Mouse (Mus musculus) adrenal gland, adult (tissue): ENCODE results near the gene Oxld1.

Experiments used
- DNase-seq, 2 experiments: peaks; one replicate each; pipeline ENCODE4 v3.0.0; 2022 to 2023; ENCODE audit warnings: low spot score in 1 of 2; ENCODE audit not compliant: inconsistent age in 2 of 2

The Oxld1 gene

DNA sequence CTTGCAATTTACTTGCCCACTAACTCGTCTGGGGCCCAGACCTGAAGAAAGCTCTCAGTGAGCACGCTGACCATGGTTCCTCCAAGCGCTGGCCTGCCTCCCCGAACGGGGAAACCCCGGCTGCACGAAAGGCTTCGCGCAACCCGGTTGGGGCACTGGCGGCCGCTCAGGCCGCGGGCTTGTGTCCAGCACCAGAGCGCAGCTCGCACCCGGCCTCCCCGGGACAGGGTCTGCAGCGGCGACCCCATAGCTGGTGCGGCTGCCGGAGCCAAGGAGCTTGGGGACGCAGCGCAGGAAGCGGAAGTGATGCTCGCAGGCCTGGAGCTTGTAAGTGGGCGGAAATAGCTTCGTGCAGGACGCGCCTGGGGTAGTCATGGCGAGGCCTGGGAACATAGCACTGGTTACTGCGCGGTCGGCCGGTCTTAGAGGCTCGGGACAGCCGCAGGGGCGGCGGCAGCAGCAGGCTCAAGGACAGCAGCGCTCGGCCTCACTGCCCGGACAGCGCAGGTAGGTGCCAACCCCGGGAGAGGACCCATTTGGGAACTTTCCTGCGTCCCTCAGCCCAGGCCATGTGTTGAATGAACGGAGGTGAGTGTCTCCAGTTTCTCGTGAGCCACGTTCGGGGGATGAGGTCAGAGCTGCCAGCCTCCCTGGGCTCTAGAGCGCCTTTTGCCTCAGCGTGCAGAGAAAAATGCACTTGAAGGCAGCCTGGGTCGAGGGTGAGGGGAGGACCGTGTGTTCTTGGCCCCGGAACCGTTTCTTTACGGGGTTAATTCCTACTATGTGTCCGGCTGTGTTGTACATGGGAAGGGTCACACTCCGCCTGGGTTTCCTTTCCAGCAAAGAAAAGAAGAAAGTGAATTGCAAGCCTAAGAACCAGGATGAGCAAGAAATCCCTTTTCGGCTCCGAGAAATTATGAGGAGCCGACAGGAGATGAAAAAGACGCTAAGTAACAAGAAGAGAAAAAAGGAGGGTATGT lies at the start of gene Oxld1, which contains the start of gene Ccdc137:
Oxld1 (minus strand) TSS at position 297 of the 980 bp plus-strand sequence.
Ccdc137 (plus strand) TSS at position 344 of the 980 bp plus-strand sequence.
- DNase-seq = peak; percentile 81 to 94

DNA sequence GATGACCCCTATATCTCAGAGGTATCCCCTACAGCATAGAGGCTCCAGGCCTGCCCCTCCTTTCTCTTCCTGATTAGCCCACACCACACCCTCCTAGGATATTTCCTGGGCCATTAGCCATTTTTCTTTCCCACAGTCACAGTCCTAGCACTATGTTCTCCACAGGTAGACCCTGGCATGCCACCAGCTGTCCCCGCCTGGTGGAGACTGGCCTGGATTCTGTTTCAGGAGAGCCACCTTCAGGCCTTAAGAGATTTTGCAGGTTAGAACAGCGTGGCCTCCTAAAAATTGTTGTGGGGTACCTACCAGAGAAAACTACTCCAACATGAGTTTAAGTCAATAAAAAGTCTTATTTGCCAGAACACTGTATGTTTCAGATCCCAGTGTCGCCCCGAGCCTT lies 49.0 kb upstream of the Oxld1 start:
- DNase-seq = peak in 1 of 2 experiments; percentile 55

DNA sequence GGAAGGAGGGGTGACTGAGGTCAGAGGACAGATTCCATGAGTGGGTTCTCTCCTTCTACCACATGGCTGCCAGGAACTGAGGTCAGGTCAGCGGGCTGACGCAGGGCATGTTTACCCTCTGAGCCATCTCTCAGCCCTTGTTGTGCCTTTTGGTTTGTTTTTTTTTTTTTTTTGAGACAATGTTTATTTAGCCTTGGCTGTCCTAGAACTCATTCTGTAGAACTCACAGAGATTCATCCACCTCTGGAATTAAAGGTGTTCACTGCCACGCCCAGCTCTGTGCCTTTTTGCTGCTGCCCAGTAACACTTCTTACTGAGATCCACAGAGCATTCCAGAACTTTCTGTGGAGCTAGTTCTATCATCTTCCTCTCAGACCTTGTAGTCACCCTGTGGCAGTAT lies 47.8 kb upstream of the Oxld1 start:
- DNase-seq = no peak

DNA sequence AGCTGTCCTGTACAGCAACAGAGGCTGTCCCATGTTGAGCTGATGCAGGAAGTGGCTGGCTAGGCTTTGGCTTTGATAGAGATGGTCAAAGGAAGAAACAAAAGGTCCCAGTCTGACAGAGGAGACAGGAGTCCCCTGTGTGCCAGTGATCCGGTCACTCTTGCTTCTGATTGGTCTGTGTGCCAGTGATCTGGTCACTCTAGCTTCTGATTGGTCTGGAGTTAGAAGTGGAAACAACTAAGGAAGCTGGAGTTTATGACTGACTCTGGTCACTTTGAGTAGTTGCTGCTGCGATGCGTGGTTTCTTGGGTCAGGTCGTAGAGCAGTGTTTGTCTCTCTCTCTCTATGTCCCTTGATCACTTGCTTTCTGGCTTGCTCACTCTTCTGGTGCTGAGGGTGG lies 43.8 kb upstream of the Oxld1 start:
- peak in 1 of 2 experiments; percentile 29 for DNase-seq

DNA sequence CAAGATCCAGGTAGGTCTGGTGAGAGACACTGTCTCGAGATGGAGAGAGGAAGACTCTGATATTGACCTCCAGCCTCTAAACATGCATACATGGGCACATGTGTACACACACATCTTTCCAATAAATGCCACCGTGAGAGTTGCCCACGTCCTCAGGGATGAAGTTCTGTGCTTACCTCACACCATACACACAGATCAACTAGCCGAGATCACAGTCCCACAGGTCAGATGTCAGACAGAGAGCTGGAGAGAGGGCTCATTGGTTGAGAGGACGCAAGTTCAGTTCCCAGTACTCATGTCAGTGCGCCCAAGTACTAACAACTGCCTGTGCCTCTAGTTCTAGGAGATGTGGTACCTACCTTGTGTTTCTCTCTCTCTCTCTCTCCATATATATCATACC lies 43.1 kb upstream of the Oxld1 start:
- peak in 1 of 2 experiments; percentile 33 for DNase-seq

DNA sequence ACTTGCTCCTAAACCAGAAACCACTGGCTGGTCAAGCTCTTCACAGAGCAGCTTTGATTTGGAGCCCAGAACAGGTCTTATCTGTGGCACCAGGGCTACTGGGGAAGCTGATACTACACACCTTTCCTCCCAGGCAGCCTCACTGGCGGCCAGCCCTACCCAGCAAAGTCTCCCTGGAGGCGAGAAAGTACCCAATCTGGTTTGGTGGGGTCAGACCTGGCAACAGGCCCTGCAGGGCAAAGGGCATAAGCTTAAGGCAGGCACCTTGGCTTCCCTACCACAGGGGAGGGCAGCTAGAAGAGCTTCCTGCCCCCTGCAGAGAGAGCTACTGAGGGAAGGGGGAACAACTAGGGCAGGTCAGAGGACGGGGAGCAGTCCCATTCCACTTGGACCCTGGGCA lies 42.5 kb upstream of the Oxld1 start:
- peak in 1 of 2 experiments; percentile 66 for DNase-seq

DNA sequence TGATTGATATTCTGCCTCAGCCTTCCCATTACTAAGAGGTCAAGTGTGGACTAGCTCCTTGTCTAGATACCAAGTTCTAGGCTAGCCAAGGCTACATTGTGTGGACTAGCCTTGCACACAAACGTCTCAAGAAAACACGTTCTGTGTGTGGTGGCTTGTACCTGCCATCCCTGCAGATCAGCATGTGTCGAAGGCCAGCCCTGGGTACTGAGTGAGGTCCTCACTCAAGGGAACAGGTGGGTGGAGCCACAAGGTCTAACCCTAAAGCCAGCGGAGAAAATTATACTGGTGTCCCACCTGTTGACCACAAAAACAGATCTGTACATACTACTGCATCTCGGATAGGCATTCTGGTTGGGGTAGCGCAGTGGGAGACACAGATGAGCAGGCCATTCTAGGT lies 42.0 kb upstream of the Oxld1 start:
- DNase-seq = no peak

DNA sequence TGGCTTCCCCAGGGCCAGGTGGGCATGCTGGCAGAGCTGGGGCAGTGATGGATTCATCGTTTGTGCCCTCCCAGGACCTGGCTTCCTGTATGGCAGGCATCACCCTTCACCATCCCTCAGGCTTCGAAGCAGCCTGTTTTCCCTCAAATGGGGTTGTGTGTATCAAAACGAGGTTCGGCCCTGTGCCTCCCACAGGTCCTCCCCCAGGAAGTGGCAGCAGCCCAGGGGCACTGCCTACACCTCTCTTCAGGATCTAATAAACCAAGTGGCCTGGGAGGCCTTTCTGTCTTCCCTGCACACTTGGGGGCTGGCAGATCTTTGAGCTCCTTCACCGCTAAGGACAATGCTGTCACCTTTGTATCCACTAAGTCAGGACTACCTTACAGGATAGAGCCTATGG lies 41.0 kb upstream of the Oxld1 start:
- no peak for DNase-seq

DNA sequence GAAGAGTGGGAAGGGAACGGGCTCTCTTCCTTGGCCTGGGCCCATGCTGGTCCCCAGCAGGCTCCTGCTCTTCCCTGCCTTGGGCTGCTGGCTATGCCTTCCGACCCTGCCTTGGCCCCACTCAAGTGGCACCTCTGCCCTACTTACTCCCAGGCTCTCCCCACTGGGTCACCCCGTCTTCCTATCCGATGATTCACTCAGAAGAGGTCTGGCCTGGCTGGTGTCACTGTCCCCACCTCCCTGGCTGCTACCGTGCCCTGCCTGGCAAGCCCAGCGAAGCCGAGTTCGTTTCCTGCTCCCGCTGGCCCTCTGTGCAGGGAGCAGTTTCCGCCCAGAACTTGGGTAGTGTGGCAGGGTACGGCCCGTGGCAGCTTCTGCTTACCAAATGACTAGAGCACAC lies 40.4 kb upstream of the Oxld1 start:
- peak; percentile 80 to 82 for DNase-seq

DNA sequence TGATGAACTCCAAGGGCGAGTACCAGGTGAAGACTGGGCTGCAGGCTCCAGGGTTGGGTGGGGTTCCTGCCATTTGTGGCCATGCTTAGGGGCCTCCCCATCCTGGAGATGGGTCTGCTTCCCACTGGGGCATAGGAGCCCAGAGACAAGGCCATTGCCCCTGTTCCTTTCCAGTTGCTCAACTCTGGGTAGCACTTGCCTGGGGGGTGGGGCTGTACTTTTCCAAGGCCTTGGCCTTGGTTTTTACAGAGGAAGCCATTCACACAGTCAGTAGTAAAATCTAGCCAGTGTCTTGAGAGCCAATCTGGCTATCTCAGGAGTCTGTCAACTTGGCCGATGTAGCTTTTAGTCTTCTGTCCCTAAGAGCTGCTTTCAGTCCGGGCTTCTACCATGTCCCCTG lies 39.6 kb upstream of the Oxld1 start:
- DNase-seq = peak; percentile 90 to 94

DNA sequence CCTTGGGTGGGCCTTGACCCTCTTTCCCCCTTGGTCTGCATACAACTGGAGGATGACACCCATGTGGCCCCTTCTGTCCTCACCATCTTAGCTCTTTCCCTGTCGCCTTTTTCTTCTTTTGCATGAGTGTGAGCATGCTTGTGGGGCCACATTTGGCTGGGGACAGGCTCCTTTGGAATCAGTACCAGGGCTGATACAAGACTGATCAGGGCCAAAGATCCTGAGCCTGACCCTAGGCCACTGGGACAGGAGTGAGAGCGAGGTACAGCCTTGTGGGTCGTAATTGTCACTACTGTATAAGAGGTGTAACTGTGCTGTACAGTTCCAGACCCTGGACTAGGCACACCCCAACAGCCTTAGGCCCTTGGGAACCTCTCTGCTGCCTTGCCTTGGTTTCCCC lies 36.0 kb upstream of the Oxld1 start:
- DNase-seq = peak in 1 of 2 experiments; percentile 26

DNA sequence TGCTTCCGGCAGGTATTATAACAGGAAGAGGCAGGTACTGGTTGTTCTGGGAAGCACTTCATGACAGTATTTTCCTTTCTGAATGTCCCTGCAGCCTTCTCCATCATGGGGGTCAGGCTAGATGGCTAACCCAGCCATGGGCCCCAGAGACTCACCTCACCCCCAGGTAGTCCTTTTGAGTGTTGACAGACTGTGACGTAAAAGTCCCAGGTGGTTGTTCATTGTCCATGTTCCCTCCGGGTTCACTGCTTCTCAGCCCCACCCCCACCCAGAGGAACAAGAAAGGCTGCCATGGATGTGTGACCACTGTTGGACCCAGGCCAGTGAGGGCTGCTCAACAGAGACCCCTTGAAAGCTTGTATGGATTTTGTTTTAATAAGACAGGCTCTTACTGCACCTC lies 35.5 kb upstream of the Oxld1 start:
- no peak for DNase-seq

DNA sequence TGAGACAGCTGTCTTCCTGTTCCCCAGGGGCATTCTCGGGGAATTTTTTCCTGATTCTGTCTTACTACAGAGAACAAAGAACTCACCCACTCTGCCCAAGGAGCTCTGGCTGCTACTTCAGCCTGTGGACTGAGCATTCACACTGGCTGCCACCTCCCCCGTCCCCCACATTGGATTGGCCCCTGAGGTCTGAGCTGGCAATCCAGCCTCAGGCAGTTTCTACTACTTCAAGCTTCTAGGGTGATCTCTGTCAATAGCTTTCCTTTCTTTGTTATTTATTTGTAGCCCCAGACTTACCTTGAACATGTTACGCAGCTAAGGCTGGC lies 35.0 kb upstream of the Oxld1 start:
- no peak for DNase-seq

DNA sequence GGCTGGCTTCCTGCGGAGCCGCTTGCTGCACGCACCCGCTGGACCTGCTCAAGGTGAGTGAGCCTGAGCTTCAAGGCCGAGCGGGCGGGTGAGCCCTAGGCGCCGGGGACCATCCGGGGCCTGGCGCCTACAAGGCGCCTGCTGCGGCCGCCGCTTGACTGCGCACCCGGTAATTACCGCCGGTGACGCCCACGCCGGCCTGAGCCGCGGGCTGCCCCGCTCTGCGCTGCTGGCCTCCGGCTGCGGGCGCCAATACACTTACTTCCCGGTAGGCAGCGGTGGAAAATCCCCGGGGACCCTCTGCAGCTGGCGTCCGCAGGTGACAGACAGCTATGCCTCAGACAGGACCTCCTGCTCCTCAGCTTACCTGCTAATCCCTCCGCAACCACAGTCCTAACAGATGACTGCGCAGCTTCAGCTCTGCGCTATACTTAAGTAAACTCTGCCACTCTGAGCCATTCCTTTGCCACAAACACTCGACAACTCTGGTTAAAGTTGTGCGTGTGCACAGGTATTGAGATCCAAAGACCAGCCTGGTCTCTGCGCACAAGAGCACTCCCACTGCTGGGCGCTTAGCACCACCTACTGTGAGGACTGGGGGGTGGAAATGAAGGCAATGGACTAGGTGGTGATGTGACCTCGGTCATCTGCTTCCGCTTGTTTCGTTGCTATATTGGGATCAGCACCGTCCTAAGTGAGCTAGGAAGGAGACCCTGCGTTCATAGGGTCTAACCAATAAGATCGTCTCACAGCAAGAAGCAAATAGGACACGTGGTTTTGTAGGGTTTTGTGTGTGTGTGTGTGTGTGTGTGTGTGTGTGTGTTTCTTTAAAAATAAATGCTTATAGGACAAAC lies 34.4 kb upstream of the Oxld1 start:
- peak; percentile 69 to 87 for DNase-seq

DNA sequence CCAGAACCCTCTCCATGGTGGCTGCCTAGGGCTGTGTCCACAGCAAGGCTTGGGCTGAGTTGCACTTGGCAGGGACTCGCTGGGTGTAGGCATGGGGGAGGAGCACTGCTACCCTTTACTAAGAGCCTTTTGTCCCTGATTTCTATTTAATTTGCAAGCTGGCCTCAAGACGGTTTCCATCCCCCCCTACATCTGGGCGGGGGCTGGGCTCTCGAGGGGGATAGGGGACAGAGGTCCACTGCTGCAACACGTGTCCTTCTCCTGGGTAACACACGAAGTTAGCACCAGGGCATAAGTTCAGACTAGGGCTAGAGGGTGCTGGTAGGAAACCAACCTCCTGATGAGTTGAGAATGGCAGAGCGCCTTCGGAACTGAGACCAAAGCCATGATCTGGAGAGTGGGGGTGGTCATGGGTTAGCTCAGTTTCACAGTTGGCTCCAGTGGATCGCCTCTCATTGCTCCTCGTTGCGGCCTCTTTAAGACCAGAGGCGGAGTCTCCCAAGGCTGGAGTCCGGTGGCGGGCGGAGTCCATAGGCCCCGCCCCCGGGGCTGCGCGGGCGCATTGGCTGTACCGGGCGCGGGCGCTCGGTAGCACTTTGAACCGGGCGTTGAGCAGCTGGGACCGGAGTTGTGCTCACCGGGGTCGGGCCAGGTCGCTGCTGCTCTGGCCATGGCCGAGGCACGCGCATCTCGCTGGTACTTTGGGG lies 33.6 kb upstream of the Oxld1 start, which contains the start of gene Slc25a10:
Slc25a10 (plus strand) TSS at position 524 of the 707 bp plus-strand sequence.
- DNase-seq = peak; percentile 94 to 98

DNA sequence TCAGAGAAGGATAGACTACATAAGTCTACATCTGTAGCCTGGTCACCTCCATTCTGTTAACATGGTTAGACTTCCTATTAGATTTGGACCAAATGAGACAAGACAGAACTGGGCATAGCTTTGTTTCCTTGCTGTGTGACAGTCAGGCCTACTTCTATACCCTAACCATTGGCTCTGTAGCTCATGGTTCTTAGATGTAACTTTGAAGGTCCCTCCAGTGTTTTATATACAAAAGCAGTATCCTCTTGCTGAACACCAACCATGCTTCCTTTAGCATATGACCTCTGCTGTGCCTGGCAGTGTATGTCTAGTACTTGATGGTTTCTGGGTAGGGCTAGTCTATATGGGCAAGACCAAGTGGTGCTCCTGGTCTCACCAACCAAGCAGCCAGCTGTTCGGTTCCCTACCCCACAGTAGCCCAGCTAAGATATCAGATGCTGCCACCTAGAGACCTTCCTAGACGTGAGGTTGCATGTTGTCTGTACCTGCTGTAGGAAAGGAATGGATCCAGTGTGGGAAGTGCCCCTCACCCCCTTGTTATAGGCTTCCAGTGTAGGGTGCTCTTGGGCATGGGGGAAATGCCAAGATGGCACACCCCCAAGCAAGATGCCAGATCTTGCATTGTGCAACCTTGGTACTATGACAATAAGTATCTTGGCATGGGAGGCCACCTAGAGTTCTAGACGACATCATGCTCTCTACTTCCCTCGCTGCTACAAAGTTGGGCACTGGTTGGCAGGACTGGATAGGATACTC lies 32.6 kb upstream of the Oxld1 start:
- peak in 1 of 2 experiments; percentile 69 for DNase-seq

DNA sequence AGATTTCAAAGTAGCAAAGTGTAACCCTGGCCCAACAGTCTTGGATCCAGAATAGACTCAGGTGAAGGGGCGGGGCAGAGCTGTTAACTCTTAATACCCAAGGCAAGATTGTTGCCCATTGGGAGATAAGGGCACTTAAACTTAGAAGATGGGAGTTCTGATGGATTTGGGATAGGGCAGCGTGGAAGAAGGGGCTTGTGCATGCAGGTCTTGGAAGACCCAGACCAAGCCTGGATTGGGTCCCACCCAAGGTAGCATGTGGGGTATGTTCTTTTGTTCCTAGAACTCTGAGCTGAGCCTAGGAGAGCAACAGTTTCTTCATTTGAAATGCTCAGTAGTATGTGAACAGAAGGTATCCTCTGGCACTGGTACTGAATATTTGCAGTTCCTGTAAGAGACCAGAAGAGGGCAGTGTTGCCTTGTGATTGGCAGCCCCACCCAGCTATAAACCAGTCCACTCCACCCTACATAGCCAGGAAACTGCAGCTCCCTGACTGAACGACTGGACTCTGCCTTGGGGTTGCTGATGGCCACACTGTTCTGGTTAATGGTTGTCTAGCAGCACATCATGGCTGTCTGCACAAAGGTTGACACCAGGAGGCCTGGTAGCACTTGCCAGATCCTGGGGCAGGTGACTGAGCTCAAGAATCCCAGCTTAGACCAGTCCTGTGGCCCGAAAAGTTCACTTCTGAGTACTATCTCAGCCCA lies 31.3 kb upstream of the Oxld1 start:
- DNase-seq = peak; percentile 76 to 91

DNA sequence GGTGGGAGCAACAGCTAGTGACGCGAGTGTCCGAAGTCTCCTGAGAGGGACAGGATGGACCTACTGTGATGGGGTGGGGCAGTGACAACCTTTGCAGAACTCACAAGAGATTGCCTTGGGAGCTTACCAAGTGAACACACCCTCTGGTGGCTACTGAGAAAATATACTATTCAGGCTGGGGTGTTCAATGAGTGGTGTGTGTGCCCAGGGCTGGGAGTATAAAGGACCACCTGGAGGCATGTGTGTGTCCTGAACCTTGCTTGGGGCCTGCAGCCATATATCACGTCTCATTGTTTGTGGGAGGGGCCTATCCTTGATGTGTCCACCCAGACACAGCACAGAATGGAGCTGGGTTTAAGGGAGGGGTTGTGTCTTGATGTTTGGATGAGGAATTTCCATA lies 30.6 kb upstream of the Oxld1 start:
- DNase-seq = peak in 1 of 2 experiments; percentile 28

DNA sequence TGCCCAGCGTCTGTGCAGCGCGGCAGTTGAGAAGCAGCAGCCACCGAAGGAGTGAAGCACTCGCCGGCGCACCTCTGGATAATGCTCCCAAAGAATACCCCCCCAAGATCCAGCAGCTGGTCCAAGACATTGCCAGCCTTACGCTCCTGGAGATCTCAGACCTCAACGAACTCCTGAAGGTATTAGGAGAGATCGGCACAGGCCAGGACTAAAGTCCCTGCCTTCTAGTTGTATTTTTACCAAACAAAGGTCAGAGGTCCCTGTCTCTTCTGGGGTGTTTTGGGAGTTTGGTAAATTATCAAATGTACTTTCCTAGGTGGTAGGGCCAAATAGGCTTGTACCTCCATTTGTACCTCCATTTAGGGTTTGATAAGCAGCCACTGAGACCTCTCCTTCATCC lies 27.4 kb upstream of the Oxld1 start:
- DNase-seq = no peak
